Comparison of ENCODE assay signal across 18 mouse cellular contexts in the genomic region with DNA sequence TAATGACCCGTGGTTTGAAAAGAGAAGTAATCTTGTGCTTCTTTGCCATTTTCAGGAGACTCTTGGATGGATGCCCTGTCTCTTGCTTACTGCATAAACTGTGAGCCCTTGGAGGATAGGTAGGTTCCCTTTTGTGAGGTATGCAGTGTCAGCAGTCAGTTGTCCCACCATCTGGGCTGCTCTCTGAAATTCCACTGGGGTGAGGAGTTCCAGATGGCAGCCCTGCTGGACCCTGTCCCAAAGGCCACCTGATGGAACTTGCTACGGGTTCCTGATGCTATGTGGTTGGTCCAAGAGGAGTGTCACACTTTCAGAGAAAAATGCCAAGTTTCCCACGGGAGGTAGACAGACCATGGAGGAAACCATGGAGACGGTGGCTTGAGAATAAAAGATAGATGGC. TPM values are rescaled to one million over a fixed set of nuclear protein-coding genes. Genes with fewer than 3 reads are reported as not detected.
DNase-seq lines count a peak whose midpoint lies in the region; ATAC-seq lines count a peak whose summit lies in the region.
"Had no signal": no experiment of that assay in that cellular context is flagged by ENCODE, and none has a peak within 500 bp of the region (broad histone marks: within the 10 kb centered on the region; RNA-seq: fewer than 3 reads in every experiment).

No protein-coding gene starts in this region.

- no peak overlapping the region for H3K27ac ChIP-seq in hindbrain, embryonic 13.5 days
- H3K27ac ChIP-seq: embryonic facial prominence, embryonic 10.5 days; forebrain, embryonic 13.5 days; heart, adult 2 months; hindbrain, embryonic 10.5 days; hindbrain, embryonic 15.5 days had no signal

- H3K9ac ChIP-seq in hindbrain, embryonic 13.5 days: no peak overlapping the region
- H3K9ac ChIP-seq: forebrain, embryonic 13.5 days; forebrain, postnatal 0 days; heart, embryonic 12.5 days; hindbrain, embryonic 15.5 days had no signal

- 75% methylated on average over 4 of the region's 4 CpGs for WGBS in hindbrain, embryonic 13.5 days

- no peak overlapping the region for H3K4me3 ChIP-seq in hindbrain, embryonic 13.5 days
- H3K4me3 ChIP-seq: embryonic facial prominence, embryonic 10.5 days; forebrain, embryonic 13.5 days; heart, adult 2 months; heart, embryonic 12.5 days; hindbrain, embryonic 10.5 days; hindbrain, embryonic 15.5 days had no signal

- no peaks in the 10 kb centered on the region for H3K36me3 ChIP-seq in hindbrain, embryonic 13.5 days
- H3K36me3 ChIP-seq: embryonic facial prominence, embryonic 10.5 days; heart, embryonic 12.5 days; hindbrain, embryonic 10.5 days; hindbrain, embryonic 15.5 days had no signal

- peak; percentile 81 for DNase-seq in brain, adult 2 months (ENCODE audit: low read depth, low spot score)
- peak; percentile 66 for DNase-seq in cerebellum, adult 11-12 months
- peak; percentile 68 for DNase-seq in cerebellum, adult 9-10 months
- peak; percentile 52 to 63 for DNase-seq in cerebellum, postnatal 25 days
- DNase-seq in adipocyte (ENCODE audit: low spot score): no peak
- DNase-seq: adrenal gland, postnatal 14 days; forebrain, postnatal 0 days; gastrocnemius, postnatal 14 days; heart, adult 2 months; kidney, adult 2 months had no signal

- peaks cover 5% of the 10 kb centered on the region; the same call in 1 of the 2 replicates for H3K27me3 ChIP-seq in hindbrain, embryonic 13.5 days
- H3K27me3 ChIP-seq: hindbrain, embryonic 15.5 days had no signal

- no peak for ATAC-seq in hindbrain, embryonic 13.5 days (ENCODE audit: low FRiP score)
- no peak for ATAC-seq in CD4-positive, CD25-positive, alpha-beta regulatory T cell, adult 4 months
- ATAC-seq: forebrain, embryonic 13.5 days; forebrain, postnatal 0 days; intestine, embryonic 16.5 days had no signal

- H3K4me2 ChIP-seq in hindbrain, embryonic 13.5 days: no peak overlapping the region
- H3K4me2 ChIP-seq: forebrain, embryonic 13.5 days; heart, embryonic 12.5 days; hindbrain, embryonic 15.5 days had no signal

- no peaks in the 10 kb centered on the region for H3K9me3 ChIP-seq in hindbrain, embryonic 13.5 days
- H3K9me3 ChIP-seq: embryonic facial prominence, embryonic 10.5 days; forebrain, embryonic 13.5 days; heart, embryonic 12.5 days; hindbrain, embryonic 10.5 days; hindbrain, embryonic 15.5 days had no signal

- peaks cover 10% of the 10 kb centered on the region for H3K4me1 ChIP-seq in hindbrain, embryonic 13.5 days (replicated peaks)
- H3K4me1 ChIP-seq: forebrain, embryonic 13.5 days; heart, embryonic 12.5 days had no signal

RNA-seq across cellular contexts. Expression of gene Galnt9, which starts 27.8 kb away (rescaled TPM):
- 15.5 and 16.1 TPM in 2 replicates for polyA plus RNA-seq in hindbrain, embryonic 13.5 days (2015; fragmentation: Nextera tagmentation; extraction: Ambion mirVana)
- 1 to 10 TPM; 4.0 to 7.2 TPM for polyA plus RNA-seq in CD4-positive, CD25-positive, alpha-beta regulatory T cell, adult 4 months (2017; shearing (Covaris generic))
- polyA plus RNA-seq: heart, embryonic 12.5 days had no signal
